Mouse (Mus musculus): ENCODE results near the gene H2-Eb2. TPM values are rescaled to one million over a fixed set of nuclear protein-coding genes. Genes with fewer than 3 reads are reported as not detected.

H2-Eb2 gene
- polyA plus RNA-seq, 1 experiment, result 3.1 TPM

Other genes with a start within 250 kb of the H2-Eb2 start
- 16.5 and 21.5 TPM in 2 replicates for gene H2-Oa, start 233.3 kb upstream of the H2-Eb2 start, polyA plus RNA-seq (2012; rRNA removed)
- 218 and 235 TPM in 2 replicates for gene H2-DMa, start 206.1 kb upstream of the H2-Eb2 start, polyA plus RNA-seq (2012; rRNA removed)
- 85.8 and 92.2 TPM in 2 replicates for gene Brd2, start 203.0 kb upstream of the H2-Eb2 start, polyA plus RNA-seq (2012; rRNA removed)
- gene H2-DMb2, start 182.4 kb upstream of the H2-Eb2 start, polyA plus RNA-seq (2012; rRNA removed), result 31.0 and 41.3 TPM in 2 replicates
- 322 and 350 TPM in 2 replicates for gene H2-DMb1, start 172.6 kb upstream of the H2-Eb2 start, polyA plus RNA-seq (2012; rRNA removed)
- gene Tap1, start 138.1 kb upstream of the H2-Eb2 start, polyA plus RNA-seq (2012; rRNA removed), result 80.6 and 126 TPM in 2 replicates
- gene Psmb9, start 137.9 kb upstream of the H2-Eb2 start, polyA plus RNA-seq (2012; rRNA removed), result 195 and 254 TPM in 2 replicates
- gene Psmb8, start 127.9 kb upstream of the H2-Eb2 start, polyA plus RNA-seq (2012; rRNA removed), result 391 and 440 TPM in 2 replicates
- gene Tap2, start 122.1 kb upstream of the H2-Eb2 start, polyA plus RNA-seq (2012; rRNA removed), result 44.9 and 56.5 TPM in 2 replicates
- 25.1 and 30.6 TPM in 2 replicates for gene H2-Ob, start 86.8 kb upstream of the H2-Eb2 start, polyA plus RNA-seq (2012; rRNA removed)
- 3,098 and 3,636 TPM in 2 replicates for gene H2-Ab1, start 68.0 kb upstream of the H2-Eb2 start, polyA plus RNA-seq (2012; rRNA removed)
- 1,441 and 1,600 TPM in 2 replicates for gene H2-Aa, start 37.8 kb upstream of the H2-Eb2 start, polyA plus RNA-seq (2012; rRNA removed)
- 665 and 730 TPM in 2 replicates for gene H2-Eb1, start 19.8 kb upstream of the H2-Eb2 start, polyA plus RNA-seq (2012; rRNA removed)
- 48.4 and 121 TPM in 2 replicates for gene Btnl2, start 29.2 kb downstream of the H2-Eb2 start, polyA plus RNA-seq (2012; rRNA removed)
- 81.1 and 155 TPM in 2 replicates for gene Btnl1, start 51.5 kb downstream of the H2-Eb2 start, polyA plus RNA-seq (2012; rRNA removed)
- 0.64 and 1.3 TPM in 2 replicates for gene BC051142, start 73.2 kb downstream of the H2-Eb2 start, polyA plus RNA-seq (2012; rRNA removed)
- 55.9 and 102 TPM in 2 replicates for gene Btnl4, start 151.7 kb downstream of the H2-Eb2 start, polyA plus RNA-seq (2012; rRNA removed)
- gene Btnl6, start 191.7 kb downstream of the H2-Eb2 start, polyA plus RNA-seq (2012; rRNA removed), result 115 and 205 TPM in 2 replicates
- 4.1 and 8.1 TPM in 2 replicates for gene Notch4, start 238.6 kb downstream of the H2-Eb2 start, polyA plus RNA-seq (2012; rRNA removed)

Data from large intestine, adult 2 months (tissue).